Mouse (Mus musculus) bone marrow macrophage, adult 2 months (primary cell): Measurements from ENCODE around the gene Rbp7.

Experiments
- CTCF ChIP-seq: IDR thresholded peaks from 2 replicates; pipeline ENCODE4 v1.5.1; 2012; ENCODE audit warnings: low read depth, mild to moderate bottlenecking, low read length, moderate library complexity
- POLR2A ChIP-seq: IDR thresholded peaks from 2 replicates; pipeline ENCODE4 v1.6.1; 2012; ENCODE audit warnings: mild to moderate bottlenecking, low read depth, low read length, borderline replicate concordance

DNA sequence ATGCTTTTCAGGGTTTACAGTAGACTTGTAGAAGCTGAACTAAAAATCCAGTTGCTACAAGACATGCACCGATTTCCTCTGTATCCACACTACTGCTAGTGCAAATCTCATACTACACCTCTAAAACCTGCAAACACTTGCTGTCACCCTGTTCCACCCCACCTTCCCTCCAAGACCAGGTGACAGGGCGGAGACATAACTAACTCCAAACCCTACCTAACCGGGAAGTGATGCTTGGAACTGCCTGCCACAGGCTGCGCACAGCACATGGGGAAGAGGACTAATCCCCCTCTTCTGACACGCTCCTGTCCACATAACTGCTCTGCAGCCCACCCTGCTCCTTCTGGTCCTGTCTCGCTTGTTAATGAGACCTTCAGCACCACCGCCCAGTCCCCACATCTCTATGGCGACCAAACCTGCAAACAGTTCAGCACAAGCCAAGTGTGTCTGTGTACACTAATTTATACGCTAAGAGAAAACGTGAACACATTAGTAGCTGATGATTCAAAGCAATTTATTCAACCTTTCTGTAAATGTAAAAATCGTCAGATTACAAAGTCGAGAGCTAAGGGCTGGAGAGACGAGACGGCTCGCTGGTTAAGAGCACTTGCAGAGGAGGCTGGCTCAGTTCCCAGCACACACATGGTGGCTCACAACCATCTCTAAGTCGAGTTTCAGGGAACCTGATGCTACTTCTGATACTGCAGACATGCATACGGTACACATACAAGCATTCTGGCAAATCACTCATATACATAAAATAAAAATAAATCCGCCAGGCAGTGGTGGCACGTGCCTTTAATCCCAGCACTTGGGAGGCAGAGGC, 49.9 kb downstream of the Rbp7 start:
- no peak for TF ChIP-seq POLR2A
- no peak for TF ChIP-seq CTCF
